Mouse (Mus musculus) testis, adult 2 months (tissue): Measurements from ENCODE around the gene Otub1.

Source experiments
- CTCF ChIP-seq: fragments of 200-500 bp; IDR thresholded peaks from 2 replicates; pipeline ENCODE4 v1.5.1; 2012; ENCODE audit warnings: low read depth, mild to moderate bottlenecking, inconsistent platforms, low read length, moderate library complexity; ENCODE audit not compliant: control insufficient read depth, insufficient read depth, insufficient replicate concordance
- POLR2A ChIP-seq: fragments of 200-500 bp; IDR thresholded peaks from 2 replicates; pipeline ENCODE4 v1.6.1; 2012; ENCODE audit warnings: low read depth, mild to moderate bottlenecking, inconsistent platforms, low read length, moderate library complexity; ENCODE audit not compliant: control insufficient read depth

DNA sequence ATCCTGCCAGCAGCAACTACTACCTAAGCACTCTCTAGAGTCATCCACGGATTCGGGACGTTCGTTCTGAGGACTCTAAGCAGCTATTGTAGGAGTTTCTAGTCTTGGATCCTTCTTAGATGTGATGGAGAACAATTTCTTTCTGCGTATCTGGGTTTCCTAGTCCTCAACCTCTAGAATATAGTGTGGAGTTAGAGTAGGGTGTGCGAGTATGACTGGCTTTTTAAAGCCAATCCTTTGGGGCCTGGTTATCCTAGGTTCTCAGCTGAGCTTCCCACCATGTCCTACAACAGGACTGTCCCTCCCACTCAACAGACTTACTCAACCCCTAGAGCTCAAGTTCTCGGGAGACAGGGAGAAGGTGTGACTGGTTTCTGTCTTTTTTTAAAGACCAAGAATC, 790 bp downstream of the Otub1 start:
- TF ChIP-seq CTCF (no peak), POLR2A (no peak)
